Mouse (Mus musculus) liver, postnatal 0 days (tissue): ENCODE measurements around the gene Duox1. TPM values are rescaled to one million over a fixed set of nuclear protein-coding genes. Genes with fewer than 3 reads are reported as not detected.

Experiments used
- ATAC-seq: fragments of 200-750 bp; cut with Nextera tagmentation; 2 replicates; pipeline ENCODE4 v1.8.0; 2017; ENCODE audit warnings: mild to moderate bottlenecking, moderate library complexity
- DNase-seq: peaks from one replicate; pipeline ENCODE4 v3.0.0-alpha.2; 2016
- H3K27ac ChIP-seq: fragments of 300-500 bp; sonication (generic); 2 replicates; pipeline ENCODE4 v1.5.1; 2014; ENCODE audit warnings: antibody characterized with exemption, moderate library complexity, mild to moderate bottlenecking, low read depth
- H3K27me3 ChIP-seq: fragments of 300-500 bp; sonication (generic); 2 replicates; pipeline ENCODE4 v1.6.1; 2014; ENCODE audit warnings: low read length, control low read depth, mixed read lengths; ENCODE audit not compliant: insufficient read depth
- H3K36me3 ChIP-seq: fragments of 300-500 bp; sonication (generic); replicated peaks from 2 replicates; pipeline ENCODE4 v1.6.1; 2014; ENCODE audit warnings: mild to moderate bottlenecking, control low read depth, low read length, moderate library complexity, mixed read lengths; ENCODE audit not compliant: insufficient read depth
- H3K4me1 ChIP-seq: fragments of 300-500 bp; sonication (generic); 2 replicates; pipeline ENCODE4 v1.6.1; 2014; ENCODE audit warnings: antibody characterized with exemption, mild to moderate bottlenecking, control low read depth; ENCODE audit not compliant: insufficient read depth
- H3K4me2 ChIP-seq: fragments of 300-500 bp; sonication (generic); 2 replicates; pipeline ENCODE4 v1.6.1; 2014; ENCODE audit warnings: low read depth, mild to moderate bottlenecking, low read length, moderate library complexity, mixed read lengths
- H3K4me3 ChIP-seq: fragments of 300-500 bp; sonication (generic); 2 replicates; pipeline ENCODE4 v1.5.1; 2014; ENCODE audit warnings: low read depth, low read length
- H3K9ac ChIP-seq: fragments of 300-500 bp; sonication (generic); replicated peaks from 2 replicates; pipeline ENCODE4 v1.6.1; 2014; ENCODE audit warnings: mild to moderate bottlenecking, moderate library complexity
- H3K9me3 ChIP-seq: fragments of 300-500 bp; sonication (generic); 2 replicates; pipeline ENCODE4 v1.6.1; 2016; ENCODE audit warnings: mild to moderate bottlenecking, control low read depth, low read length, mixed read lengths
- CTCF ChIP-seq: sonication (generic); IDR thresholded peaks from 2 replicates; pipeline ENCODE4 v1.5.1; 2016; ENCODE audit warnings: antibody characterized with exemption, low read depth
- EP300 ChIP-seq: IDR thresholded peaks from 2 replicates; pipeline ENCODE4 v1.6.1; 2016; ENCODE audit warnings: antibody characterized with exemption, low read depth, mild to moderate bottlenecking
- WGBS: fragments of 180-500 bp; shearing (Covaris S2); extraction: QIAGEN DNeasy Blood & Tissue Kit; methylation state at CpG from one replicate; pipeline ENCODE4 v1.1.7; 2014; ENCODE audit not compliant: insufficient replicate concordance; 5-methylcytosine and 5-hydroxymethylcytosine counted together
- polyA plus RNA-seq: library from polyadenylated mRNA; unstranded; fragments of >200 nt; fragmentation: Nextera tagmentation; extraction: Ambion mirVana; gene quantifications from 2 replicates; pipeline ENCODE4 v1.2.1, GENCODE M21; 2015

The Duox1 gene
- polyA plus RNA-seq, 1 experiment from 2014 or later: not detected

GRCm38 (mm10) chr2:122374666-122375331 is 59.3 kb downstream of the Duox1 start:
- Histone ChIP-seq H3K36me3 (no peaks in the 10 kb centered on the region), H3K27ac (no peak overlapping the region), H3K4me1 (peaks cover 6% of the 10 kb centered on the region), H3K9ac (no peak overlapping the region; the same call in 1 of the 2 replicates), H3K4me3 (peak overlapping the region; percentile 75), H3K9me3 (no peaks in the 10 kb centered on the region), H3K4me2 (peak overlapping the region; percentile 68), H3K27me3 (no peaks in the 10 kb centered on the region)
- DNase-seq (no peak), ATAC-seq (no peak)
- WGBS: 27% methylated on average over 23 of the region's 23 CpGs
- TF ChIP-seq EP300 (no peak), CTCF (no peak)

GRCm38 (mm10) chr2:122375391-122375991 is 60.0 kb downstream of the Duox1 start:
- peaks cover 8% of the 10 kb centered on the region for H3K4me1 ChIP-seq
- no peaks in the 10 kb centered on the region for H3K27me3 ChIP-seq
- no peaks in the 10 kb centered on the region for H3K36me3 ChIP-seq
- peak; percentile 93 for DNase-seq
- H3K9me3 ChIP-seq: no peaks in the 10 kb centered on the region
- peak overlapping the region; percentile 81 for H3K27ac ChIP-seq
- H3K9ac ChIP-seq: peak overlapping the region; percentile 65
- ATAC-seq: peak; percentile 73
- WGBS: 0% methylated on average over 32 of the region's 32 CpGs
- peak overlapping the region; percentile 96 for H3K4me2 ChIP-seq
- TF ChIP-seq EP300 (peak; percentile 42; the same call in 1 of the 2 replicates), CTCF (no peak)
- peak overlapping the region; percentile 75 for H3K4me3 ChIP-seq

DNA sequence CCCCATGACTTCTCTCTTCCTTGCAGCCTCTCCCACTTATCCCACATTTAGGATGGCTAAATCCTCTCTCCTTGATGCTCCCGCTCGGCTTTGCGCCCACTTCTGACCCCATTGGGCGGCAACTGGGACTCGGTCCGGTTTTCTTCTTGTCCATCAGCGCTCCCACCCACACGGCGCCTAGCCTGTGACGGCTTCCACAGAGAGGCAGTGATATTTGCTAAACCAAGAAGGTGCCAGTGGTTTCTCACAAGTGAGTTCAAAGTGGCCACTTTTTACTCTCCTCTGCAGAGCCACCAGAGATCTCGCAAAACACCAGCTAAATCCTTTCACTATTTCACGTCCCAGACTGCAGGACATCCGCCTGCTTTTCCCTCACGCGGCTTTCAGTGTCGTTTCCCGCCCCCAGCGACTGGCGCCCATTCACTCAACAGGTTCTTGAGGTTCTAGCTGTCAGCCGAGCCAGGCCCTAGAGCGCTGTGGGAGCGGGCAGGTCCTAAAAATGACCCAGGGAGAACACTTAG is 60.6 kb downstream of the Duox1 start:
- Histone ChIP-seq H3K4me2 (peak overlapping the region; percentile 96), H3K4me3 (peak overlapping the region; percentile 75), H3K36me3 (no peaks in the 10 kb centered on the region), H3K9me3 (no peaks in the 10 kb centered on the region), H3K27ac (peak overlapping the region; percentile 81), H3K4me1 (peaks cover 12% of the 10 kb centered on the region), H3K27me3 (no peaks in the 10 kb centered on the region), H3K9ac (peak overlapping the region; percentile 65)
- ATAC-seq (no peak), DNase-seq (peak; percentile 68)
- WGBS: under 1% methylated on average over 22 of the region's 22 CpGs
- no peak for TF ChIP-seq CTCF
- no peak for TF ChIP-seq EP300

- H3K36me3 ChIP-seq: no peaks in the 10 kb centered on the region
- WGBS: under 1% methylated on average over 28 of the region's 28 CpGs
- H3K27ac ChIP-seq: peak overlapping the region; percentile 84
- 0 out of 2 replicates have a peak, but pooled peaks have one; percentile 41 for TF ChIP-seq EP300
- TF ChIP-seq CTCF: no peak
- peak overlapping the region; percentile 67 for H3K9ac ChIP-seq
- H3K9me3 ChIP-seq: no peaks in the 10 kb centered on the region
- peak; percentile 83 for ATAC-seq
- peak overlapping the region; percentile 73 for H3K4me2 ChIP-seq
- H3K4me1 ChIP-seq: peaks cover 12% of the 10 kb centered on the region
- no peaks in the 10 kb centered on the region for H3K27me3 ChIP-seq
- DNase-seq: peak; percentile 97
- H3K4me3 ChIP-seq: peak overlapping the region; percentile 68
Measured at GRCm38 (mm10) chr2:122377215-122377674, 61.8 kb downstream of the Duox1 start.

GRCm38 (mm10) chr2:122377751-122378246 is 62.3 kb downstream of the Duox1 start:
- Histone ChIP-seq H3K36me3 (no peaks in the 10 kb centered on the region), H3K27ac (peak overlapping the region; percentile 84), H3K4me1 (peaks cover 12% of the 10 kb centered on the region), H3K9ac (peak overlapping the region; percentile 67), H3K4me2 (peak overlapping the region; percentile 73), H3K27me3 (no peaks in the 10 kb centered on the region), H3K4me3 (peak overlapping the region; percentile 68), H3K9me3 (no peaks in the 10 kb centered on the region)
- TF ChIP-seq EP300 (no peak), CTCF (no peak; the same call in 1 of the 2 replicates)
- ATAC-seq: peak; percentile 77
- 2% methylated on average over 26 of the region's 26 CpGs for WGBS
- peak; percentile 86 for DNase-seq

DNA sequence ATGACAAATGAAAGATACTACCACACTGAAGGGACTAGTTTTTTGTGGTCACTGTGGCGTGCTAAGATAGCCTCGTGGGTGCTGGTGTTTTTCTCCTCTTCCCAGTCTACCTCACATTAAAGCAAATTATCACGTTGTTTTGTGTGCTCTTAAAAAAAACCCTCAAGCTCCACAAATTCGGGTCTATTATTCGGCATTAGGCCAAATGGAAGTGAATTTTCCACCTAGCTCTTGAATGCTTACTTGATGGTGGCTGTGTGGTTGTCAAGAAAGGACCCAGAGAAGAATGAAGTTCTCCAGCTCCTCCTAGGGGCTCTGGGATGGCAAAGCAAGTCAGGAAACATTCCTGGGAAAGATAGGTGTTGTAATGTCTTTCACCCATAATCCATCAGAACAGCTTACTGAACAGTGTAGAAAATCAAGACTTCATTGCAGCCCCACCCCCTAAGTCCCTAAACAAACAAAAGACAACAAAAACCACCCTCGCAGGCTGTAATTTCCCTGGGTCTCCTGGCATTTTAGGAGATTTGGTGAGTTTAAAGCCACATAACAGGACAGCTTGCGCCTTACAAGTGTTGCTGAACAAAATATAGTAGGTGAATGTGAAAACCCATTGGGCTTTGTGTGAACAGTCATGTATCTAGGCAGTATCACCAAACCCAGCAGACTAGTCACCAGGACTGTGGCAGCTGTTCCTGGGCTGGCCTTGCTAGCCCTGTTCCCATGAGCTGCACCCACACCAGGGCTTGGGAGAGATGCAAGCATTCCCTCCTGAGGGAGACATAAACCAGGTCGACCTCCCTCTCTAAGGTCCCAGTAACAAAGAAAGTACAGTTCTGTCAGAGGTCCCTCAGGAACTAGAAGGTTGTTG is 63.2 kb downstream of the Duox1 start:
- ATAC-seq: no peak
- DNase-seq: no peak
- Histone ChIP-seq H3K36me3 (no peaks in the 10 kb centered on the region), H3K4me3 (peak overlapping the region; percentile 68), H3K4me2 (peak overlapping the region; percentile 73), H3K27ac (no peak overlapping the region), H3K4me1 (peaks cover 12% of the 10 kb centered on the region), H3K9ac (no peak overlapping the region), H3K27me3 (no peaks in the 10 kb centered on the region), H3K9me3 (no peaks in the 10 kb centered on the region)
- 21% methylated on average over 8 of the region's 8 CpGs for WGBS
- peak; percentile 71 for TF ChIP-seq CTCF
- TF ChIP-seq EP300: no peak
